Mouse (Mus musculus): ENCODE data around the gene Naa10. TPM values are rescaled to one million over a fixed set of nuclear protein-coding genes. Genes with fewer than 3 reads are reported as not detected.
A peak's percentile ranks its signal among the peaks of the same experiment; 100 is the strongest.

Gene Naa10
- total RNA-seq, 2 experiments from 2014 or later, result 66.7 to 71.7 TPM

- peak; percentile 88 for DNase-seq
Observed at GRCm38 (mm10) chrX:73914827-73915703, 6.7 kb downstream of the Naa10 start.

GRCm38 (mm10) chrX:73911588-73911987, 10.2 kb downstream of the Naa10 start:
- DNase-seq, result no peak

- DNase-seq, result no peak
Observed at GRCm38 (mm10) chrX:73911156-73911555, 10.6 kb downstream of the Naa10 start.

- no peak for DNase-seq
Observed at GRCm38 (mm10) chrX:73910451-73910850, 11.3 kb downstream of the Naa10 start.

GRCm38 (mm10) chrX:73910049-73910448, 11.7 kb downstream of the Naa10 start:
- DNase-seq, result no peak

- DNase-seq, result no peak
Observed at GRCm38 (mm10) chrX:73897959-73898358, 23.8 kb downstream of the Naa10 start.

- peak; percentile 59 for DNase-seq
Observed at GRCm38 (mm10) chrX:73895719-73896118, 26.0 kb downstream of the Naa10 start, which contains the start of gene L1cam. Gene L1cam (minus strand): TSS chrX:73896105.

- no peak for DNase-seq
Observed at GRCm38 (mm10) chrX:73892833-73893232, 28.9 kb downstream of the Naa10 start.

- no peak for DNase-seq
Observed at GRCm38 (mm10) chrX:73891551-73892152, 30.1 kb downstream of the Naa10 start, which contains the start of gene Avpr2. Gene Avpr2 (plus strand): TSS chrX:73892102.

GRCm38 (mm10) chrX:73881463-73881862, 40.3 kb downstream of the Naa10 start:
- DNase-seq, result no peak

GRCm38 (mm10) chrX:73881036-73881427, 40.7 kb downstream of the Naa10 start:
- DNase-seq, result no peak

GRCm38 (mm10) chrX:73880194-73881035, 41.3 kb downstream of the Naa10 start:
- no peak for DNase-seq

- no peak for DNase-seq
Observed at GRCm38 (mm10) chrX:73877014-73877413, 44.7 kb downstream of the Naa10 start.

- no peak for DNase-seq
Observed at GRCm38 (mm10) chrX:73875881-73876280, 45.9 kb downstream of the Naa10 start.

GRCm38 (mm10) chrX:73871956-73872355, 49.8 kb downstream of the Naa10 start:
- DNase-seq, result no peak

GRCm38 (mm10) chrX:73871474-73871873, 50.3 kb downstream of the Naa10 start:
- no peak for DNase-seq

GRCm38 (mm10) chrX:73869334-73869733, 52.4 kb downstream of the Naa10 start:
- DNase-seq, result peak; percentile 43

- DNase-seq, result no peak
Observed at GRCm38 (mm10) chrX:73867852-73868251, 53.9 kb downstream of the Naa10 start.

- no peak for DNase-seq
Observed at GRCm38 (mm10) chrX:73867256-73867655, 54.5 kb downstream of the Naa10 start.

All from heart, postnatal 4 days (tissue).